Mouse (Mus musculus) splenic B cell, adult 2 months (primary cell): ENCODE measurements around the gene Duxf3.
"Not testable (repeated sequence)": the region's sequence is repeated elsewhere in the genome, so short reads cannot be mapped to it uniquely, and the experiment has no call there.

Source experiments
- DNase-seq: peaks from one replicate; pipeline ENCODE4 v3.0.0-alpha.2; 2011; ENCODE audit warnings: low read depth, low spot score
- H3K27me3 ChIP-seq: 2 replicates; pipeline ENCODE4 v1.6.1; 2012; ENCODE audit warnings: mild to moderate bottlenecking, low read length, moderate library complexity, mixed read lengths; ENCODE audit not compliant: control insufficient read depth, poor library complexity, insufficient read depth, severe bottlenecking
- H3K36me3 ChIP-seq: 2 replicates; pipeline ENCODE4 v1.6.1; 2012; ENCODE audit warnings: mild to moderate bottlenecking, low read length, moderate library complexity, mixed read lengths; ENCODE audit not compliant: control insufficient read depth, poor library complexity, insufficient read depth, severe bottlenecking

Duxf3 gene

GRCm38 (mm10) chr10:58232641-58232969 is at the start of gene Duxf3:
Gene Duxf3 (minus strand): TSS chr10:58232675.
- H3K27me3 ChIP-seq, DNase-seq, H3K36me3 ChIP-seq: not testable (repeated sequence)

GRCm38 (mm10) chr10:58282238-58282637 is 49.8 kb upstream of the Duxf3 start:
- no peaks in the 10 kb centered on the region for H3K27me3 ChIP-seq
- peaks cover 12% of the 10 kb centered on the region for H3K36me3 ChIP-seq
- no peak for DNase-seq

DNA sequence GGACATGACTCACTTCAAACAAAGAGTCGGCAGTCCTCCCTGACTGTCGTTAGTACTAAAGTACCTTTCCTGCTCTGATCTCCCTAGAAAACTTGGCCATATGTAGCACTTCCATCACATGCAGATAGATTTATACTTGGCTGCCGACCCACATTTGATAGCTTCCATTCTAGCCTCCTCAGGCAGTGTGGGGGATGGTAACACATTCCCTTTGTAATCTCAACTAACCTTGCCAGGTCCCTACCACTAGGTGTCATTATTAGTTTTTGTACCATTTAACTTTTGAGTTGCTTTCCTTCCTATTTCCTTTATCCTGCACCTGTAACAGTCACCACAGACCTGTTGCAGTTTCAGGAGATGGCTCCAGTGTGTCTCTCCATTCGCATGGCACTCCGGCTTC is 26.0 kb upstream of the Duxf3 start:
- Histone ChIP-seq H3K36me3 (peaks cover 5% of the 10 kb centered on the region), H3K27me3 (no peaks in the 10 kb centered on the region)
- DNase-seq: peak; percentile 38

GRCm38 (mm10) chr10:58255954-58256353 is 23.5 kb upstream of the Duxf3 start:
- H3K27me3 ChIP-seq: no peaks in the 10 kb centered on the region
- DNase-seq: no peak
- H3K36me3 ChIP-seq: peaks cover 5% of the 10 kb centered on the region; the same call in 1 of the 2 replicates

DNA sequence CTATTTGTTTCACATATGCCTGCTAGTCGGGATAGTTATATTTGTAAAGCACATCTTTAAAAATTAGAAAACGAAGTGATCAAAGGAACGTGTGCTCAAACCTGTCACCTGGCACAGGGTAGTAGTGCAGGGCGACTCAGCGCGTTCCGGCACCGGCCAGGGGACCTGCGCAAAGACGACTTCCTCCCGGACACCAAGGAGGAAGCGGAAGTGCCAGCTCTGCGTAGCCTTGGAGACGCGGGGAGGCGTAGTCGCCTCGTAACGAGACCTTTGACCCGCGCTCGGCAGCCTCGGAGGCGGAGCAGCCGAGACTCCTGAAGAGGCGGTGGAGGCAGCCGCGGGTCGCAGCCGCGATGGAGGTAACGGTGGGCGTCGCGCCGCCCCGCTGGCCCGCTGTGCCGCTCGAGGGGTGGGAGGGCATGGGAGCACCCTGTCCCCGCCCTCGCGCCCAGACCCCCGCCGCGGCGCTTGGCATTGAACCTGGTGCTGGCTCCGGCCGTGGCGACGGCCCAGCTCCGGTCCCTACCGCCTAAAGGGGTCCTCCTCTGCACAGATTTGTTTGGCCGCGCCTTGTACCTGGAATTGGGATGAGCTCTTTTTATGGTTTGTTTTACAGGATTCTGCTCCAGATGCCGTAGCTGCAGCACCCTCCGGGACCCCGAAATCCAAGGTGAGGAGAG is 22.9 kb upstream of the Duxf3 start, which contains the start of gene Gcc2:
Gene Gcc2 (plus strand): TSS at position 285 of the 680 bp plus-strand sequence.
- no peaks in the 10 kb centered on the region for H3K27me3 ChIP-seq
- H3K36me3 ChIP-seq: peaks cover 3% of the 10 kb centered on the region; the same call in 1 of the 2 replicates
- DNase-seq: peak; percentile 96

DNA sequence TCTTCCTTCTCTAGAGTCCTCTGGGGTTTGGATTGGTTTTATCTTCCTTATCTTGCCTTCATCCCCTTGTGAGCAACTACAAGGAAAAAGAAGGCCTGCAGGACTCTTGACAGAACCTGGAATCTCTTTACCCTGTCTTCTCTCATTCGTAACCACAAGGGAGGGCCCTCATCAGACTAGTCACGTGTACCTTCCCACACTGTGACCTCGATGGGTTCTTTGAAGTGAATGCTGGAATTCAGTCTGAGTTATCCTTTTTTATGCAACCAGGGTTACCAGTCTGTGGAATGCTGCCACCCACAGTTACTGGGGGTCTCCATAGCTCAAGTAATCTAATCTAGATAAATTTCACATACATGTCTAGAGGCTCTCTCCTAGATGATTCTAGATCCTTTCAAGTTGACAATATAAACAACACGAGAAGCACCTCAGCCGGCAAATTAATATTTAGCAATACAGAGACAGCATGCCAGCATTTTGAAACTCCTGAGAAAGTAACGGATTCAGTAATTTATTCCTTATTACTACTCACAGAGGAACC is 22.2 kb upstream of the Duxf3 start:
- Histone ChIP-seq H3K27me3 (no peaks in the 10 kb centered on the region), H3K36me3 (no peaks in the 10 kb centered on the region)
- DNase-seq: peak; percentile 16

DNA sequence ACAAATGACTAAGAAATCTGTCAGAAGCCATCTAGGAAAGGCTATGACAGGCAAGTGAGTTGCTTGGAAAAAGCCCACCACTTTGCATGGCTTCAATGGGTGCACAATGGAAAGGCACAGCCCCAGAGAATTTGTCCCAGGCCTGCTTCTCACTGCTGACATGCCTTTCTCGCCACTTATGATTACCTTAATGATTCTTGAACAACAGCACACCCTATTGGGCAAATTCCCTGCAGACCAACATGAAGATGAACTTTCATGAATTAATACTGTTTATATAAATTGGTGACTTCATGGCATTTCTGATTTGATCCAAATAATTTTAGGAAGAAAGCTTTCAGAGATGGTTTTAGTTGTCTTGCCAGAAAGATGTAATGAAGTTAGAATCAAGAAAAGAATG is 17.1 kb upstream of the Duxf3 start:
- no peaks in the 10 kb centered on the region for H3K27me3 ChIP-seq
- no peaks in the 10 kb centered on the region for H3K36me3 ChIP-seq
- DNase-seq: peak; percentile 13

DNA sequence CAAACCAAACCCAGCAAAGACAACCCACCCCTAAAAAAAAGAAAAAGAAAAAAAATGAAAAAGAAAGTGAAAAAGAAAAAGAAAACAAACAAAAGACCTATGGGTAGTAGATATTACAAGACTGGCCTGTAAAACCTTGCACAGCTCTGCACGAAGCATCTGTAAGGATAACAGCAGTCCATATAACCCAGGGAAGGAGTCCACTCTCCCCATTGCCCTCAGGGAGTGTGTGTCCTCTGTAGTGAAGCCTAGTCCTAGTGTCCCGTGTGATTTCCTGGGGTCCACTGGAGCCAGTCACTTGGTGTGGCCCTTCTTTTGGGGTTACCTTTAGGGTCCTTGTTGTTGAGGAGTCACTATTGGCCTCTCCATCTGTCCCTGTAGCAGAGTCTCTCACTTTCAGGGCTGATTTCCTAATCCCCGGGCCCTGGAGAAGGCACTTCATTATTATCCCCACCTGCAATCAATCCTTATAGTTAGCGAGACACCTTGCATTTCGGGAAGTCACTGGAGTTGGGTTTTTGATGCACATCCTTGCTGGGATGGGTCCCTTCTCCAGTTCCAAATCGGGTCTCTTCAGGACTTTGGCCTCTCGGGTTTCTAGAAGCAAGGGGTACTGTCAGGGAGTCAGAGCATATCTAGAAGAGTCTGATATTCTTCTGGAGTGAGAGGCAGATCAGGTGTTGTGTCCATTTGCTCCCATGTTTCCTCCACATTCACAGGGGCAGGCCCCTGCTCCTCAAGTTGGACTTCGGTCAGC is 6.7 kb upstream of the Duxf3 start:
- DNase-seq: peak; percentile 39
- not testable (repeated sequence) for H3K36me3 ChIP-seq, H3K27me3 ChIP-seq

DNA sequence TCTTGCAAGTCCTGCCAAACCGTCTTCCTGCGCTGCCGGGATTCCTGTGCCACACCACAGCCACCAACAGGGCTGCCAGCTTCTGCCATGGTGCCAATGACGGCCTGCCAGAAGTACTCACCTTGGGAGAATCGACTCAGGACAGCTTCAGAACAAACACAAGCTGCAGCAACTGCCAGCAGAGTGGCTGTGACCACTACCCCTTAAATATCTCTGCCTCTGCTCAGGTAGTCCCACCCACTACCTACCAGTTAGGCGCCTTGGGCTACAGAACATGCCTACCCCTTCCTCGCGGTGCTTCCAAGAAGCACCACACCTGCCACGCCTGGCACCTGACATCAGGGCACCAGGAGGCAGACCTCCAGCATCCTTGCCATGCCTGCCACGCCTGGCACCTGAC is 4.1 kb upstream of the Duxf3 start, which contains the start of gene Gm4981:
Gene Gm4981 (minus strand): TSS at position 89 of the 400 bp plus-strand sequence.
- Histone ChIP-seq H3K27me3 (no peaks in the 10 kb centered on the region), H3K36me3 (no peaks in the 10 kb centered on the region)
- DNase-seq: peak; percentile 12

GRCm38 (mm10) chr10:58234985-58235384 is 2.5 kb upstream of the Duxf3 start:
- H3K36me3 ChIP-seq, H3K27me3 ChIP-seq, DNase-seq: not testable (repeated sequence)

- not testable (repeated sequence) for DNase-seq, H3K27me3 ChIP-seq, H3K36me3 ChIP-seq
These were observed 1.3 kb upstream of the Duxf3 start for GRCm38 (mm10) chr10:58233740-58234121.

DNA sequence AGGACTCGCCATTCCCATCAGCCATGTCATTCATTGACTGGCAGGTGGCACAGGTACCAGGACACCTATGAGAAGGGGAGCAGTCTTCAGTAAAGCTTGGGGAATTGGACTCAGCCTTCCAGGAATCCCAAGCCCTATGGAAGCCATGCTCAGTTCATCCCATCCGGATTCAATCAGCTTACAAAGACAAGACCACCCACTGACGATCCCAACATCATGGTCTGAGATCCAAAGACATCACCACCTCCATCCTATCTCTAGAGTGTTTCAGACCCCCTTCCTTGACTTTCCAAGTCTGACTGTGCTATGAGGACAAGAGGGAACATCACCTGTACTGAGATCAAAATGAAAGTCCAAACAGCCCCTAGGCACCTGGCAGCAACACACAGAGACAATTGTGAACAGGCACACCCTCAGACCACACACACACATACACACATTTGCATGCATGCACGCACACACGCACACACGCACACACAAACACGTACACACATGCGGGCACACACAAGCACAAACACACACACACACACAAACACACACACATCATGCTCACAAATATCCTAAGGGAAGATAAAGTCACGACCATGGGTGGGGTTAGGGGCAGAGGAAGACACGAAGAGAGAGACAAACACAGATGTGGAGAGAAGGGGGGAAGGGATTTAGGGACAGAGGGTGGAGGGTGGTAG is 722 bp upstream of the Duxf3 start:
- H3K27me3 ChIP-seq, DNase-seq, H3K36me3 ChIP-seq: not testable (repeated sequence)

GRCm38 (mm10) chr10:58231779-58232640 is 465 bp downstream of the Duxf3 start:
- peak; percentile 47 for DNase-seq
- not testable (repeated sequence) for H3K36me3 ChIP-seq, H3K27me3 ChIP-seq

- H3K36me3 ChIP-seq, H3K27me3 ChIP-seq: not testable (repeated sequence)
- peak; percentile 28 for DNase-seq
These were observed 1.4 kb downstream of the Duxf3 start for GRCm38 (mm10) chr10:58231088-58231487.
